Comparison of ENCODE assay signal across 12 mouse cellular contexts in the genomic region with DNA sequence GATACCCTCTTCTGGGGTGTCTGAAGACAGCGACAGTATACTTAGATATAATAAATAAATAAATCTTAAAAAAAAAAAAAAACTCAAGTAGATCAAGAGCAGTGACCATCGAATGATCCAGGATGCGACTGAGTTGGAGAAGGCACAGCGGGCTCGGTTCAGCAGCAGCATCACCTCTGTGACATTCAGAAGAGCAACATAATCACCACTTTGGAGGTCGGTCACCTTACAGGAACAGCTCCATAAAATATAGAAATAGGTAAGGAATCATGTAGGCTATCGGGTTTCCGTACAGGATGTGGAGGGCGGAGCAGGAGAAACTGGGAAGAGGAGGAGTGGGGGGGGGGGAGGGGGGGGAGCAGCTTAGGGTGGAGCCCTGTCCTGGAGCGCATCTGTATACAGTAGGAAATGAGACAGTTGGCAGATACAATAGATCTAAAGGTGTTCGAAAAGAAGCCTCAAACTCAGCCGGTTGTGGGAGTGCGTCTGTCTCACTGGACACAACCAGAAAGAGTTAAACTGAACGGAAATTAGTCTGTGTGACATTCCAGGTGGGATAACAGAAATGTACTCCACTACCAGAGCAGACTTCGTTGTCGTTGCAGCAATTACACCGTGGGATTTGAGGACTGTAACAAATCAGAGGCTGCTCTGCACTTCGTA. TPM values are rescaled to one million over a fixed set of nuclear protein-coding genes. Genes with fewer than 3 reads are reported as not detected.
DNase-seq lines count a peak whose midpoint lies in the region; ATAC-seq and TF ChIP-seq lines count a peak whose summit lies in the region.
"Had no signal": no experiment of that assay in that cellular context is flagged by ENCODE, and none has a peak within 500 bp of the region (broad histone marks: within the 10 kb centered on the region; RNA-seq: fewer than 3 reads in every experiment).

No protein-coding gene starts in this region.

- H3K9me3 ChIP-seq in heart, postnatal 0 days (replicated peaks; ENCODE audit: control insufficient read depth, low read length) = no peaks in the 10 kb centered on the region
- no peaks in the 10 kb centered on the region for H3K9me3 ChIP-seq in limb, embryonic 11.5 days (ENCODE audit: control insufficient read depth, low read length)
- H3K9me3 ChIP-seq: hindbrain, embryonic 13.5 days had no signal

- H3K4me2 ChIP-seq in heart, postnatal 0 days (ENCODE audit: low read depth, low read length) = peak overlapping the region; percentile 34
- 0 out of 2 replicates have a peak overlapping the region, but pooled peaks have one; percentile 10 for H3K4me2 ChIP-seq in limb, embryonic 11.5 days (ENCODE audit: low read depth, severe bottlenecking)
- H3K4me2 ChIP-seq: hindbrain, embryonic 13.5 days had no signal

- no peak for DNase-seq in heart, postnatal 0 days (ENCODE audit: low spot score)
- DNase-seq in heart, adult 18-20 months = no peak
- DNase-seq in 3T3-L1 (ENCODE audit: low read depth, low spot score) = peak; percentile 94
- DNase-seq in R1 (ENCODE audit: low read depth, low spot score) = peak; percentile 75
- DNase-seq in limb, embryonic 11.5 days (ENCODE audit: low spot score) = no peak
- DNase-seq in left cerebral cortex, postnatal 14 days (ENCODE audit: low spot score in 2 of 2) = no peak
- no peak for DNase-seq in spleen, postnatal 4 days (ENCODE audit: low spot score in 2 of 2)
- DNase-seq: cerebellum, postnatal 14 days had no signal

- no peak overlapping the region for H3K9ac ChIP-seq in heart, postnatal 0 days (replicated peaks; ENCODE audit: low read depth, low read length)
- H3K9ac ChIP-seq in limb, embryonic 11.5 days (ENCODE audit: low read length) = no peak overlapping the region
- H3K9ac ChIP-seq: hindbrain, embryonic 13.5 days had no signal

- intact Hi-C loops in left cerebral cortex, postnatal 14 days (cut with DNase I) = no loop called here

- no peaks in the 10 kb centered on the region for H3K4me1 ChIP-seq in heart, postnatal 0 days (ENCODE audit: control insufficient read depth, insufficient read depth)
- 0 out of 2 replicates have a peak, but pooled peaks cover 3% of the 10 kb centered on the region for H3K4me1 ChIP-seq in limb, embryonic 11.5 days (ENCODE audit: control insufficient read depth, insufficient read depth, low read length)

- no peaks in the 10 kb centered on the region for H3K36me3 ChIP-seq in heart, postnatal 0 days (replicated peaks; ENCODE audit: control insufficient read depth, insufficient read depth, low read length)
- H3K36me3 ChIP-seq in limb, embryonic 11.5 days (ENCODE audit: control insufficient read depth, insufficient read depth, low read length) = no peaks in the 10 kb centered on the region
- H3K36me3 ChIP-seq: hindbrain, embryonic 13.5 days had no signal

- ATAC-seq in heart, postnatal 0 days (ENCODE audit: insufficient read depth, low read depth) = no peak
- ATAC-seq in limb, embryonic 11.5 days (ENCODE audit: insufficient number of reproducible peaks, low FRiP score, low TSS enrichment, low read depth) = no peak

- H3K4me3 ChIP-seq in heart, postnatal 0 days (ENCODE audit: low read depth, low read length) = no peak overlapping the region
- H3K4me3 ChIP-seq in limb, embryonic 11.5 days (ENCODE audit: low read depth, low read length) = no peak overlapping the region
- H3K4me3 ChIP-seq: erythroblast, embryonic 14.5 days; hindbrain, embryonic 13.5 days; myocyte had no signal

- no peak overlapping the region for H3K27ac ChIP-seq in heart, postnatal 0 days (ENCODE audit: low read depth)
- H3K27ac ChIP-seq in limb, embryonic 11.5 days (replicated peaks; ENCODE audit: low read depth, low read length) = no peak overlapping the region
- H3K27ac ChIP-seq: hindbrain, embryonic 13.5 days had no signal

- no peak for TF ChIP-seq CTCF in heart, postnatal 0 days (IDR thresholded peaks at IDR 0.05; ENCODE audit: low read depth)

- no peak for TF ChIP-seq EP300 in heart, postnatal 0 days (IDR thresholded peaks at IDR 0.05; ENCODE audit: low read depth)

- no peaks in the 10 kb centered on the region for H3K27me3 ChIP-seq in heart, postnatal 0 days (ENCODE audit: control insufficient read depth, insufficient read depth, low read length)
- no peaks in the 10 kb centered on the region for H3K27me3 ChIP-seq in limb, embryonic 11.5 days (ENCODE audit: control insufficient read depth, insufficient read depth, low read length)
- H3K27me3 ChIP-seq: CH12.LX had no signal

- WGBS in heart, postnatal 0 days = 45% methylated on average over 18 of the region's 18 CpGs
- 45% methylated on average over 18 of the region's 18 CpGs for WGBS in limb, embryonic 11.5 days

RNA-seq across cellular contexts. Expression of gene Cpsf6, which starts 16.7 kb away (rescaled TPM):
- total RNA-seq in heart, postnatal 0 days (2014; rRNA removed; ENCODE audit: low replicate concordance) = 57.8 and 82.3 TPM in 2 replicates
- 53.2 and 55.7 TPM in 2 replicates for polyA plus RNA-seq in heart, postnatal 0 days (2015; fragmentation: Nextera tagmentation; extraction: Ambion mirVana)
- total RNA-seq in heart, adult 18-20 months (2021) = 10 to 100 TPM; 31.3 to 34.7 TPM
- 225 and 251 TPM in 2 replicates for polyA plus RNA-seq in limb, embryonic 11.5 days (2014; fragmentation: Nextera tagmentation; extraction: Ambion mirVana)
- total RNA-seq in left cerebral cortex, postnatal 14 days (2021) = 100 to 1,000 TPM; 102 TPM

Comparison
In these comparisons a context has a peak if more than half of its experiments do, and no peak if none do; other contexts are left out.
1. DNase-seq: peak in 3T3-L1 (single experiment) and R1 (single experiment); none in heart, postnatal 0 days (single experiment), heart, adult 18-20 months (0 of 2), limb, embryonic 11.5 days (single experiment), left cerebral cortex, postnatal 14 days (0 of 2) and spleen, postnatal 4 days (0 of 2).